Mouse (Mus musculus): Measurements from ENCODE around the gene Samd4b. TPM values are rescaled to one million over a fixed set of nuclear protein-coding genes. Genes with fewer than 3 reads are reported as not detected.

The Samd4b gene
- total and polyA plus RNA-seq, 3 experiments = 6.4 to 45.9 TPM; not detected in 1

GRCm38 (mm10) chr7:28440739-28441138 lies 157.2 kb downstream of the Samd4b start (continued):
- TF ChIP-seq ETS1 (IDR thresholded peaks at IDR 0.05; ENCODE audit: low read depth, low read length) (peak; percentile 45; the same call in 1 of the 2 replicates), TAL1 (IDR thresholded peaks at IDR 0.05; ENCODE audit: low read length) (no peak), BHLHE40 (IDR thresholded peaks at IDR 0.05; ENCODE audit: borderline replicate concordance, low read depth, low read length) (no peak), RCOR1 (IDR thresholded peaks at IDR 0.05; ENCODE audit: low read depth, low read length) (peak; percentile 49; the same call in 1 of the 2 replicates), CHD2 (IDR thresholded peaks at IDR 0.05; ENCODE audit: low read length) (no peak), RAD21 (IDR thresholded peaks at IDR 0.05; ENCODE audit: low read depth, low read length) (peak; percentile 21), TBP (IDR thresholded peaks at IDR 0.05; ENCODE audit: low read depth, low read length) (peak; percentile 33; the same call in 1 of the 2 replicates), ZC3H11A (IDR thresholded peaks at IDR 0.05; ENCODE audit: low read depth, low read length) (peak; percentile 45; the same call in 1 of the 2 replicates), MYB (IDR thresholded peaks at IDR 0.05; ENCODE audit: low read depth, low read length) (no peak; the same call in 1 of the 2 replicates), JUND (IDR thresholded peaks at IDR 0.05; ENCODE audit: low read depth, low read length) (no peak), USF2 (IDR thresholded peaks at IDR 0.05; ENCODE audit: borderline replicate concordance in 1 of 2, insufficient read depth in 1 of 2, low read depth in 1 of 2, low read length in 2 of 2) (no peak), KAT2A (conservative IDR thresholded peaks at IDR 0.05; ENCODE audit: low read depth, low read length) (no peak), E2F4 (IDR thresholded peaks at IDR 0.05; ENCODE audit: borderline replicate concordance, low read depth, low read length) (no peak)

GRCm38 (mm10) chr7:28438771-28439170 lies 159.2 kb downstream of the Samd4b start:
- H3K27ac ChIP-seq (ENCODE audit: control insufficient read depth, low read depth, low read length) = no peak overlapping the region
- peaks cover 7% of the 10 kb centered on the region for H3K79me2 ChIP-seq (ENCODE audit: control insufficient read depth, insufficient read depth, low read length, poor library complexity)
- H3K9me3 ChIP-seq (replicated peaks; ENCODE audit: insufficient read depth, low read length) = no peaks in the 10 kb centered on the region
- H3K27me3 ChIP-seq (ENCODE audit: control insufficient read depth in 1 of 2, insufficient read depth in 2 of 2, low read length in 2 of 2) = no peaks in the 10 kb centered on the region
- no peak overlapping the region for H3K9ac ChIP-seq (ENCODE audit: control insufficient read depth, low read depth, low read length, poor library complexity, severe bottlenecking)
- TF ChIP-seq MXI1 (IDR thresholded peaks at IDR 0.05; ENCODE audit: low read depth, low read length) = no peak
- peak; percentile 82 for TF ChIP-seq ZNF384 (IDR thresholded peaks at IDR 0.05; ENCODE audit: low read depth, low read length)
- TF ChIP-seq GATA1 (IDR thresholded peaks at IDR 0.05; ENCODE audit: low read depth, low read length) = no peak
- no peak for TF ChIP-seq ZKSCAN1 (IDR thresholded peaks at IDR 0.05; ENCODE audit: low read depth, low read length)
- no peak for TF ChIP-seq GABPA (IDR thresholded peaks at IDR 0.05; ENCODE audit: low read depth, low read length)
- H3K4me3 ChIP-seq (ENCODE audit: control insufficient read depth in 1 of 2, insufficient read depth in 1 of 2, low read depth in 2 of 2, low read length in 2 of 2) = no peak overlapping the region
- no peak for DNase-seq (ENCODE audit: low read depth, low spot score)
- peaks cover 20 to 41% of the 10 kb centered on the region in 2 experiments for H3K4me1 ChIP-seq (ENCODE audit: control insufficient read depth in 1 of 2, insufficient read depth in 2 of 2, low read length in 2 of 2)
- H3K36me3 ChIP-seq (ENCODE audit: control insufficient read depth in 1 of 2, insufficient read depth in 2 of 2, low read length in 2 of 2) = peaks cover 0 to 44% of the 10 kb centered on the region in 2 experiments; a peak in 2 of 4 replicates

GRCm38 (mm10) chr7:28437964-28438363 lies 160.0 kb downstream of the Samd4b start:
- no peak overlapping the region for H3K27ac ChIP-seq (ENCODE audit: control insufficient read depth, low read depth, low read length)
- H3K79me2 ChIP-seq (ENCODE audit: control insufficient read depth, insufficient read depth, low read length, poor library complexity) = peaks cover 7% of the 10 kb centered on the region
- H3K4me1 ChIP-seq (ENCODE audit: control insufficient read depth in 1 of 2, insufficient read depth in 2 of 2, low read length in 2 of 2) = peaks cover 23 to 48% of the 10 kb centered on the region in 2 experiments
- no peaks in the 10 kb centered on the region for H3K27me3 ChIP-seq (ENCODE audit: control insufficient read depth in 1 of 2, insufficient read depth in 2 of 2, low read length in 2 of 2)
- no peak overlapping the region for H3K9ac ChIP-seq (ENCODE audit: control insufficient read depth, low read depth, low read length, poor library complexity, severe bottlenecking)
- no peaks in the 10 kb centered on the region for H3K9me3 ChIP-seq (replicated peaks; ENCODE audit: insufficient read depth, low read length)
- H3K4me3 ChIP-seq (ENCODE audit: control insufficient read depth in 1 of 2, insufficient read depth in 1 of 2, low read depth in 2 of 2, low read length in 2 of 2) = no peak overlapping the region
- H3K36me3 ChIP-seq (ENCODE audit: control insufficient read depth in 1 of 2, insufficient read depth in 2 of 2, low read length in 2 of 2) = peaks cover 0 to 48% of the 10 kb centered on the region in 2 experiments; a peak in 2 of 4 replicates
- no peak for DNase-seq (ENCODE audit: low read depth, low spot score)
- TF ChIP-seq ZNF384 (IDR thresholded peaks at IDR 0.05; ENCODE audit: low read depth, low read length) (peak; percentile 74), SIN3A (IDR thresholded peaks at IDR 0.05; ENCODE audit: low read length) (0 out of 2 replicates have a peak, but pooled peaks have one; percentile 16), GATA1 (IDR thresholded peaks at IDR 0.05; ENCODE audit: low read depth, low read length) (no peak), ZC3H11A (IDR thresholded peaks at IDR 0.05; ENCODE audit: low read depth, low read length) (no peak)

Measured in MEL (cell line).